Mouse (Mus musculus): ENCODE data around the gene Gabpa. TPM values are rescaled to one million over a fixed set of nuclear protein-coding genes. Genes with fewer than 3 reads are reported as not detected.

The Gabpa gene
- polyA plus RNA-seq, 1 experiment from 2014 or later: 47.2 TPM

DNA sequence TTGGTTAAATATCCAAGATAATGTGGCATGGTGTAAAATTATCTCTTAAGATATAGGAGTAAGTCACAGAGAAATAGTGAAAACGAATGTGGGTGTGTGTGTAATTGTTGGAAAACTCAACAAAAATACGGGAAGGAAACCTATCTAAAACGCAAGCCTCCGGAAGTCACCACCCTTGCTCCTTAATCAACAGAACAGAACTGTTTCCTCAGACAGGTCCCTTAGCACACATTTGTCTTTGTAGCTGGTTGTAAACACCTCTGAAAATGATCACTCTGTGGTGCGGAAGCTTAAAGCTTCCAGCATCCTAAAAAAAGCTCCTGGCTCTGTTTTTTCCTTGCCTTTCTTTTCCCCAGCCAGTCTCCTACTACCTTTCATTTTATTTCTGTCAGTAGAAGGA is 29.9 kb upstream of the Gabpa start:
- WGBS: 85% methylated on average over 5 of the region's 5 CpGs
- DNase-seq (ENCODE audit: low spot score): no peak

DNA sequence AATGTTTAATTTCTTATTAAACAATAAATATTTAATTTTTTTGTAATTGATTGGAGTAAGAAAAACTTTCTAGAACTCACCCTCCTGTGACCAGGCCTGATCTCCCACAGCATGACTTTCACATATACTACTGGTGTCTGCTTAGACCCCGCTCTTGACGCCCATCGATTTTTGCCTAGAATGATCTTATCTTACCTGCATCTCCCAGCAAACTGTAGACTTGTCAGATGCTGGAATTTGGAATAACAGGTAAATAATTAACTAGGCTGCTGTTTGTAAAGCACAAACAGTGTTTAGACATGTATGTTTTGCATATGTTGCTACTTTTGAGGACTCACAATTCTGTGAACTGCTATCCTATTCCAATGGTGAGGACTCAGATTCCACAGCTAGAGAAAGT is 28.6 kb upstream of the Gabpa start:
- no peak overlapping the region for H3K27ac ChIP-seq (replicated peaks; ENCODE audit: low read depth, low read length)
- H3K36me3 ChIP-seq (replicated peaks; ENCODE audit: control insufficient read depth, insufficient read depth, low read depth, low read length): no peaks in the 10 kb centered on the region
- no peak overlapping the region for H3K9ac ChIP-seq (replicated peaks; ENCODE audit: low read length)
- no peaks in the 10 kb centered on the region for H3K9me3 ChIP-seq (replicated peaks; ENCODE audit: control insufficient read depth, low read length)
- ATAC-seq (replicated peaks; ENCODE audit: insufficient number of reproducible peaks, low FRiP score, low TSS enrichment, low read depth) (no peak), DNase-seq (ENCODE audit: low spot score) (no peak)
- no peaks in the 10 kb centered on the region for H3K4me1 ChIP-seq (ENCODE audit: control insufficient read depth, insufficient read depth, low read length)
- WGBS: 97% methylated on average over 3 of the region's 3 CpGs
- H3K27me3 ChIP-seq (ENCODE audit: control insufficient read depth, insufficient read depth, low read length): no peaks in the 10 kb centered on the region
- H3K4me2 ChIP-seq (ENCODE audit: low read depth, low read length): no peak overlapping the region
- no peak overlapping the region for H3K4me3 ChIP-seq (ENCODE audit: low read depth, low read length)

More for the DNA sequence above, 29.9 kb upstream of the Gabpa start:
- no peaks in the 10 kb centered on the region for H3K9me3 ChIP-seq (replicated peaks; ENCODE audit: control insufficient read depth, low read length)
- no peak overlapping the region for H3K4me3 ChIP-seq (ENCODE audit: low read depth, low read length)
- no peaks in the 10 kb centered on the region for H3K27me3 ChIP-seq (ENCODE audit: control insufficient read depth, insufficient read depth, low read length)
- H3K9ac ChIP-seq (replicated peaks; ENCODE audit: low read length): no peak overlapping the region
- no peaks in the 10 kb centered on the region for H3K4me1 ChIP-seq (ENCODE audit: control insufficient read depth, insufficient read depth, low read length)
- no peak for ATAC-seq (replicated peaks; ENCODE audit: insufficient number of reproducible peaks, low FRiP score, low TSS enrichment, low read depth)
- no peak overlapping the region for H3K27ac ChIP-seq (replicated peaks; ENCODE audit: low read depth, low read length)
- H3K4me2 ChIP-seq (ENCODE audit: low read depth, low read length): no peak overlapping the region
- no peaks in the 10 kb centered on the region for H3K36me3 ChIP-seq (replicated peaks; ENCODE audit: control insufficient read depth, insufficient read depth, low read depth, low read length)

DNA sequence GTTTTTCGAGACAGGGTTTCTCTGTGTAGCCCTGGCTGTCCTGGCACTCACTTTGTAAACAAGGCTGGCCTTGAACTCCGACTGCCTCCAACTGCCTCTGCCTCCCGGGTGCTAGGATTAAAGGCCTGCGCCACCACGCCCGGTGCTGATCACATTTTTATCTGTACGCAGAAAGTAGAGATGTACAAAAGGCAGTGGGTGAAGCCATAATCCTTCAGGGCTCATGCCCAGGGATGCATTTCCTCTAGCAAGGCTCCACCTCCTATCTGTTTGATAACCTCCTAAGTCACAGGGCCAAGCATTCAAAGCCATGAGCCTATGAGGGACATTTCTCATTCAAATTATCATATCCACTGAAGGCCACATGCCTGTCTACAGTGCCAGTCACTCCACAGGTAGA is 26.9 kb upstream of the Gabpa start:
- Histone ChIP-seq H3K9me3 (replicated peaks; ENCODE audit: control insufficient read depth, low read length) (no peaks in the 10 kb centered on the region), H3K27ac (replicated peaks; ENCODE audit: low read depth, low read length) (no peak overlapping the region), H3K4me1 (ENCODE audit: control insufficient read depth, insufficient read depth, low read length) (no peaks in the 10 kb centered on the region), H3K4me3 (ENCODE audit: low read depth, low read length) (no peak overlapping the region), H3K9ac (replicated peaks; ENCODE audit: low read length) (no peak overlapping the region), H3K4me2 (ENCODE audit: low read depth, low read length) (no peak overlapping the region), H3K36me3 (replicated peaks; ENCODE audit: control insufficient read depth, insufficient read depth, low read depth, low read length) (no peaks in the 10 kb centered on the region), H3K27me3 (ENCODE audit: control insufficient read depth, insufficient read depth, low read length) (no peaks in the 10 kb centered on the region)
- WGBS: 93% methylated on average over 7 of the region's 7 CpGs
- no peak for ATAC-seq (replicated peaks; ENCODE audit: insufficient number of reproducible peaks, low FRiP score, low TSS enrichment, low read depth)
- DNase-seq (ENCODE audit: low spot score): no peak

DNA sequence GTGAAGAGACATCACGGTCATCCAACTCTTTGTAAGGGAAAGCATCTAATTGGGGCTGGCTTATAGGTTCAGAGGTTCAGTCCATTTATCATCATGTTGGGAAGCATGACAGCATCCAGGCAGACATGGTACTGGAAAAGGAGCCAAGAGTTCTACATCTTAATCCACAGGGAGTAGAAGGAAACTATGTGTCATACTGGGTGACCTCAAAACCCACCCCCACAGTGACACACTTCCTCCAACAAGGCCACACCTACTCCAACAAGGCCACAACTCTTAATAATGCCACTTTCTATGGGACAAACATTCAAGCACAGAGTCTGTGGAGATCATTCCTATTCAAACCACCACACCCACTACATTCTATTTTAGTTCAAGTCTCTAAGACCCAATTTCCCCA is 24.5 kb upstream of the Gabpa start:
- Histone ChIP-seq H3K27ac (replicated peaks; ENCODE audit: low read depth, low read length) (no peak overlapping the region), H3K4me1 (ENCODE audit: control insufficient read depth, insufficient read depth, low read length) (no peaks in the 10 kb centered on the region), H3K27me3 (ENCODE audit: control insufficient read depth, insufficient read depth, low read length) (no peaks in the 10 kb centered on the region), H3K9ac (replicated peaks; ENCODE audit: low read length) (no peak overlapping the region), H3K36me3 (replicated peaks; ENCODE audit: control insufficient read depth, insufficient read depth, low read depth, low read length) (no peaks in the 10 kb centered on the region), H3K4me2 (ENCODE audit: low read depth, low read length) (no peak overlapping the region), H3K9me3 (replicated peaks; ENCODE audit: control insufficient read depth, low read length) (no peaks in the 10 kb centered on the region), H3K4me3 (ENCODE audit: low read depth, low read length) (no peak overlapping the region)
- DNase-seq (ENCODE audit: low spot score) (no peak), ATAC-seq (replicated peaks; ENCODE audit: insufficient number of reproducible peaks, low FRiP score, low TSS enrichment, low read depth) (no peak)
- 92% methylated on average over 1 of the region's 1 CpGs for WGBS

DNA sequence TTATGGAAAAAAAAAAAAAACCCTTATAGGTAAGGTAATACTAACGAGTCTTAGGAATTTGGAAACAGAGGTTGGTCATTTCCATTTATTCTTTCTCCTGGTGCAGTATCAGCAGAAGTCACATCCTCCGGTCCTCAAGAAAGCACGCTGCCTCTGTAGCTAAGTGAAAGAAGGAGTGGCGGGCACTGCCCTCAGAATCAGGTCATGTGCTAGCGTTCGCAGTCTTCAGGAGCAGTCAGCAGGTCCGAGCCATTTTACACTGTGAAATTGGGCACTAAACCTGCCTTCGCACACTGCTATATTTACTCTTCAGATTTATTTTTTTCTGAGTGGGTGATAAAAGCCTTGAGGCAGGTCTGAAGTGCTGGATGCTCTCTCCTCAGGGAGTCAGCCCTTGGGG is 20.9 kb upstream of the Gabpa start:
- H3K4me2 ChIP-seq (ENCODE audit: low read depth, low read length): no peak overlapping the region
- H3K27ac ChIP-seq (replicated peaks; ENCODE audit: low read depth, low read length): no peak overlapping the region
- no peaks in the 10 kb centered on the region for H3K9me3 ChIP-seq (replicated peaks; ENCODE audit: control insufficient read depth, low read length)
- no peak overlapping the region for H3K9ac ChIP-seq (replicated peaks; ENCODE audit: low read length)
- WGBS: 84% methylated on average over 8 of the region's 8 CpGs
- no peaks in the 10 kb centered on the region for H3K36me3 ChIP-seq (replicated peaks; ENCODE audit: control insufficient read depth, insufficient read depth, low read depth, low read length)
- DNase-seq (ENCODE audit: low spot score) (no peak), ATAC-seq (replicated peaks; ENCODE audit: insufficient number of reproducible peaks, low FRiP score, low TSS enrichment, low read depth) (no peak)
- H3K27me3 ChIP-seq (ENCODE audit: control insufficient read depth, insufficient read depth, low read length): no peaks in the 10 kb centered on the region
- H3K4me1 ChIP-seq (ENCODE audit: control insufficient read depth, insufficient read depth, low read length): no peaks in the 10 kb centered on the region
- H3K4me3 ChIP-seq (ENCODE audit: low read depth, low read length): no peak overlapping the region

DNA sequence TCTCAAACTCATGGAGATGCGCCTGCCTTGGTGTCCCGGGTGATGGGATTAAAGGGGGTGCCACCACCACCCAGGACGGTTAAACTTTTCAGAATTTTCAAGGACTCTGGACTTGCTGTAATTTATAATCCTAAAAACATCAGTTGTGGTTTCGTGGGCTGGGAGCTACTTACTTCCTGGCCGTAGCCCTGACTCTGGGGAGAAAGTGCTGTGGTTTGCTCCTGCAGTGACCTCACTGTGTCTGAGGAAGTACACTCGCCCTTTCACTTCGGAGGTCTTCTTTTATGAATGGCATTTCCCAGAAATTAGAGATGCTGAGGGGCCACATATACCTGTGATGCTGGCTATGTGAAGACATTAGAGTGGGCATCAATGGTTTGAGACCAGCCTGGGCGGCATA is 20.2 kb upstream of the Gabpa start:
- ATAC-seq (replicated peaks; ENCODE audit: insufficient number of reproducible peaks, low FRiP score, low TSS enrichment, low read depth) (no peak), DNase-seq (ENCODE audit: low spot score) (no peak)
- Histone ChIP-seq H3K9ac (replicated peaks; ENCODE audit: low read length) (no peak overlapping the region), H3K27ac (replicated peaks; ENCODE audit: low read depth, low read length) (no peak overlapping the region), H3K36me3 (replicated peaks; ENCODE audit: control insufficient read depth, insufficient read depth, low read depth, low read length) (no peaks in the 10 kb centered on the region), H3K4me1 (ENCODE audit: control insufficient read depth, insufficient read depth, low read length) (no peaks in the 10 kb centered on the region), H3K4me3 (ENCODE audit: low read depth, low read length) (no peak overlapping the region), H3K27me3 (ENCODE audit: control insufficient read depth, insufficient read depth, low read length) (no peaks in the 10 kb centered on the region), H3K4me2 (ENCODE audit: low read depth, low read length) (no peak overlapping the region), H3K9me3 (replicated peaks; ENCODE audit: control insufficient read depth, low read length) (no peaks in the 10 kb centered on the region)
- 79% methylated on average over 8 of the region's 8 CpGs for WGBS

DNA sequence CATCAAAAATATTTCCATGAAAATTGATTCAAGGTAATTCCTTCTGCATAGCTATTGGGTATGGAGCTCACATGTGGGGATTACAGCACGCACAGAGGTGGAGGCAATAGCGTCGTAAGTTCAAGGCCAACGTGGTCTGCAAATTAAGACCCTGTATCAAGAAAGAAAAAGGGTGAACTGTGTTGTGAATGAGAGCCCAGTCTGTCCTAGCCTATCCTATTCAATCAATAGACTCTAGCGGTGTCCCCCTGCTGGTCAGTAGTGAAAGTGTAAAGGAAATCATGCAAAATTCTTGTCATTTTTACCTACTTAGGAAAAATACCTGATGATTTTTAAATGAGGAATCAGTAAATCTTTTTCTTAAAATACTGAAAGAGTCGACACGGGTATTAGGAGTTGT is 17.3 kb upstream of the Gabpa start:
- no peak overlapping the region for H3K4me3 ChIP-seq (ENCODE audit: low read depth, low read length)
- no peaks in the 10 kb centered on the region for H3K9me3 ChIP-seq (replicated peaks; ENCODE audit: control insufficient read depth, low read length)
- ATAC-seq (replicated peaks; ENCODE audit: insufficient number of reproducible peaks, low FRiP score, low TSS enrichment, low read depth) (no peak), DNase-seq (ENCODE audit: low spot score) (peak; percentile 70)
- no peak overlapping the region for H3K27ac ChIP-seq (replicated peaks; ENCODE audit: low read depth, low read length)
- no peak overlapping the region for H3K9ac ChIP-seq (replicated peaks; ENCODE audit: low read length)
- H3K36me3 ChIP-seq (replicated peaks; ENCODE audit: control insufficient read depth, insufficient read depth, low read depth, low read length): no peaks in the 10 kb centered on the region
- H3K4me2 ChIP-seq (ENCODE audit: low read depth, low read length): no peak overlapping the region
- no peaks in the 10 kb centered on the region for H3K27me3 ChIP-seq (ENCODE audit: control insufficient read depth, insufficient read depth, low read length)
- H3K4me1 ChIP-seq (ENCODE audit: control insufficient read depth, insufficient read depth, low read length): no peaks in the 10 kb centered on the region
- 34% methylated on average over 7 of the region's 7 CpGs for WGBS

DNA sequence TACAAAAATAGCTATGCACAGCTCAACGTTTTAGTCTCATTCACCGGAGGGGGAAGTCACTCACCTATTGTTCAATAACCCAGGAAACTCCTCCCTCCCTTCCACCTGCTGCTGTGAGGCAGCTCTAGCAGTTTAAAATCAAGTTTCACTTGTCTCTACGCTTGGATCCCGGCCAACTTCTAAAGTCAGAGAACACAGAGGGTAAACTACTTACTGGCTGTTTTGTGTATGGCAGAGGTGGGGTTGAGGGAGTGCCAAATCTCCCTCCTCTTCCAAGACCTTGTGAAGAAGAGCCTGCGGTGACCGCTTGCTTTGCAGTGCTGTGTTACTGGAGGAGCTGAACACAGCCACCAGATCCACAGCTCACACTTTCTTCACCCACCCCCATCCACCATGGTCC is 9.7 kb upstream of the Gabpa start:
- H3K36me3 ChIP-seq (replicated peaks; ENCODE audit: control insufficient read depth, insufficient read depth, low read depth, low read length): no peaks in the 10 kb centered on the region; the same call in 1 of the 2 replicates
- H3K27ac ChIP-seq (replicated peaks; ENCODE audit: low read depth, low read length): no peak overlapping the region
- H3K4me3 ChIP-seq (ENCODE audit: low read depth, low read length): no peak overlapping the region
- no peaks in the 10 kb centered on the region for H3K27me3 ChIP-seq (ENCODE audit: control insufficient read depth, insufficient read depth, low read length)
- H3K4me2 ChIP-seq (ENCODE audit: low read depth, low read length): no peak overlapping the region
- no peaks in the 10 kb centered on the region for H3K4me1 ChIP-seq (ENCODE audit: control insufficient read depth, insufficient read depth, low read length)
- H3K9me3 ChIP-seq (replicated peaks; ENCODE audit: control insufficient read depth, low read length): no peaks in the 10 kb centered on the region
- DNase-seq (ENCODE audit: low spot score) (no peak), ATAC-seq (replicated peaks; ENCODE audit: insufficient number of reproducible peaks, low FRiP score, low TSS enrichment, low read depth) (no peak)
- 87% methylated on average over 6 of the region's 6 CpGs for WGBS
- H3K9ac ChIP-seq (replicated peaks; ENCODE audit: low read length): no peak overlapping the region

Measured in embryonic facial prominence, embryonic 11.5 days (tissue).